Mouse (Mus musculus) embryonic fibroblast, embryonic 13.5 days (primary cell): Measurements from ENCODE around the gene Aurkc.

ENCODE experiments used
- CTCF ChIP-seq: IDR thresholded peaks from 2 replicates; pipeline ENCODE4 v1.5.1; 2011; ENCODE audit warnings: mild to moderate bottlenecking, control low read depth, low read length, moderate library complexity, borderline replicate concordance; ENCODE audit not compliant: insufficient read depth
- POLR2A ChIP-seq: IDR thresholded peaks from 2 replicates; pipeline ENCODE4 v1.6.1; 2011; ENCODE audit warnings: low read depth, mild to moderate bottlenecking, control low read depth, low read length, moderate library complexity

DNA sequence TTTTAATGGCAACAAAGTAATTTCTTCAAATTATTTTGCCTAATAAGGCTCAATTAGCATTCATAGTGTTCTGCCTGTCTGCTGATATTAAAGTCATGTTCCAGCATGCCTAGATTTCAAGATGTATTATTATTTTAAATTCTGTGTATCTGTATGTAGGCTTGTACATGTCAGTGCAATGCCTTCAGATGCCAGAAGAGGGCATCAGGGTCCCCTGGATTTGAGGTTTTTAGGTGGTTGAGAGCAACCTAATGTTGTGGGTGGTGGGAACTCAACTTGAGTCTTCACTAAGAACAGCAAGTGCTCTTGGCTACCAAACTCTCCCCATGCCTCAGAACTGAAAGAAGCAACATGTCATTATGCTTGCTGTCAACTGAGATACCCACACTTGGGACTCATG is 32.3 kb downstream of the Aurkc start:
- TF ChIP-seq CTCF (no peak), POLR2A (no peak)
